Mouse (Mus musculus): Measurements from ENCODE around the gene 3110082I17Rik. TPM values are rescaled to one million over a fixed set of nuclear protein-coding genes. Genes with fewer than 3 reads are reported as not detected.
"Not testable (repeated sequence)": the region's sequence is repeated elsewhere in the genome, so short reads cannot be mapped to it uniquely, and the experiment has no call there.

3110082I17Rik gene
- total and polyA plus RNA-seq, 3 experiments = 8.6 to 14.8 (median 10.6) TPM

DNA sequence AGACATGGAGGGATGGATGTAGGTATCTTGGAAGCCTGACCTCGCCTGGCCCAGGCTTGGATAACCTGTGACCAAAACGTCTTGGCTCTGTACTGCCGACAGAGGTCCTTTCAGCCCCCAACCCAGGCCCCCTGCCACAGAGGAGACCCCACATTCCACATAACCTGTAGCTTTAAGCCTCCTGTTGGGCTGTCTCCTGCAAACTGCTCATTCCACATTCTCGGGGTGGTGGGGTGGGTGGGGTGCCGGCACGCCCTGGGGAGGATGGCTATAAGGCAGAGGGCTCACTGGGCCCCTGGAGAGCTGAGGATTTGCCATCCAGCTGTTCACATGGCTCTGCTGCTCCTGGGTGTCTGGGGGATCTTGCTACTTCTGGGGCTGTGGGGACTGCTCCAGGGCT is 108.0 kb downstream of the 3110082I17Rik start, which contains the start of gene Cyp2w1:
Gene Cyp2w1 (plus strand): TSS at position 301 of the 400 bp plus-strand sequence.
- no peak for DNase-seq

DNA sequence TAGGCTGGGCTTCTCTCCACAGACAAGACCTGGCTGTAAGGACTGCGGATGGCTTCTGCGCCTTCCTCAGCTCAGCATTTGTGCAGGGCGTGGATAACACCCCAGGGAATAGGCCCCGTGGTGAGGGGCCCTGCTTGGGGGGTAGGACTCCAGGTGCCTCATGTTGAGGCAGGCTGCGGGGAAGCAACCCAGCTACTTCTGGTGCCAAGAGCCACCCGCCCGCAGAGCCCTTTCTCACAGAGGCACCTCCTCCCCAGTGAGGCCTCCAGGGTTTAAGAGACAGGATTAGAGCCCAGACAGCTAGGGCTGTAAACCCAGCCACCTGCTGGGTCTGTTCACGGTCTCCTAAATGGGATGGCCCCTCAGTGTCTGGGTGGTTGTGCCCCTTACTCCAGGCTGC is 108.7 kb downstream of the 3110082I17Rik start:
- no peak for DNase-seq

DNA sequence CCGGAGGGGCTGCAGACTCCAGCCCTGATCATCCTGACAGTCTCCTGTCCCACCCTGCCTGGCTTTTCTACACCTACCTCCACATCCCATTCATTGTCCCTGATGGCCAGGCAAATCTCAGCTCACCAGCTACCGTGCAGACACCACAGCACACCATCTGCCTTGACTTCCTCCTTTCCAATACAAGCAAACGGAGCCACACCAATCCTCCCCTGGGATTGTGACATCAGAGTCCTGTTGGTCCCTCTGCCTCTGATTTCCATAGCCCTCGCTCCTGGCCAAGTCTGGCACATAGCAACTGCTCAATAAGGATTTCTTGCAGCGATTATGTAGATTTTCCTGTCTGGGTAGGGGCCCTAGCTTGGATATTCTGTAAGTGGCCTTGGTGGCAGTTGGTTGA is 109.2 kb downstream of the 3110082I17Rik start, which contains the start of gene Cox19:
Gene Cox19 (minus strand): TSS at position 285 of the 400 bp plus-strand sequence.
- no peak for DNase-seq

DNA sequence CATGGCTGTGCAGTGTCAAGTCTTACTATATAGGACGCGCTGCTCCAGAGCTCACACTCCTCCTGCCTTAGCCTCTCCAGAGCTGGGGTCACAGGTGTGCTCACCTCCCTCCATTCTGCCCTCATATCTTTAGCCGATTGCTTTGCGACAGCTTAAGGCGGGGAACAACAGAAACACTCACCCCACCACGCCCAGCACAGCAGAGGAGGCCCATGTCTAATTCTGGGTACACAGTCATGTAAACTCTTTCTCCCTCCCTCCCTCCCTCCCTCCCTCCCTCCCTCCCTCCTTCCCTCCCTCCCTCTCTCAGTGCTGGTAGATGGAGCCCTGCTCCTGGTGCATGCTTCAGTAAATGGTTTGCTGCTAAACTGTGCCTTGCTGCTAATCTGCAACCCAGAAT is 110.6 kb downstream of the 3110082I17Rik start:
- no peak for DNase-seq

DNA sequence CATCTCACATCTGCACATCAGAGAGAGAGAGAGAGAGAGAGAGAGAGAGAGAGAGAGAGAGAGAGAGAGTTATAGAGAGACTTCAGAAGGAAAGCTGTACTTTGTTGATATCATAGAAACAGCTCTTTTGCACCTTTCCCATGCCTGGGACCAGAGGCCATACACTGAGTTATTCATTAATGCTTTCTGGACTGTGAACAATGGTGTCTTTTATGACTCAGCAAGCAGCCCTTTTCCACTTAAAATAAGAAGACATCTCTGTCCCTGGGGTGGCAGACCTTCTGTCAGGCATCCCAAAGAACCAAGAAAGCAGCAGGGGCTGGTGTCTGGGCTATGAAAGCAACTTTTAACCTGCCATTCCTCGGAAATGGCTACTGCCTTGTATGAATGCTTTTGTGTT is 113.1 kb downstream of the 3110082I17Rik start:
- DNase-seq = no peak

DNA sequence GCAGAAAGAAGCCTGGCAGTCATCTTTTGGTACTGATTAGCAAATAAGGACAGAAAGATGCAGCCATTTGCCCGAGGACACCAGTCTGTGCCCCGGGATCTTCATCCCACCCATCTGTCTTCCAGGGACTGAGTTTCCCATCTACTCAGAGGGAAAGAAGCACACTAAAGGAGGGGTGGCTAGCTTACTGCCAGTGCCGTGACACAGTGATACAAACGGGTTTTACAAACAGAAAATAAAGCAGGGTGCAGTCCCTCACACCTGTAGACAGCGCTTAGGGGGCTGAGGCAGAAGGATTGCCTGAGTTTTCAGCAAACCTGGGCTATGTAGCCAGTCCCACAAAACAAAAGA is 115.0 kb downstream of the 3110082I17Rik start:
- no peak for DNase-seq

DNA sequence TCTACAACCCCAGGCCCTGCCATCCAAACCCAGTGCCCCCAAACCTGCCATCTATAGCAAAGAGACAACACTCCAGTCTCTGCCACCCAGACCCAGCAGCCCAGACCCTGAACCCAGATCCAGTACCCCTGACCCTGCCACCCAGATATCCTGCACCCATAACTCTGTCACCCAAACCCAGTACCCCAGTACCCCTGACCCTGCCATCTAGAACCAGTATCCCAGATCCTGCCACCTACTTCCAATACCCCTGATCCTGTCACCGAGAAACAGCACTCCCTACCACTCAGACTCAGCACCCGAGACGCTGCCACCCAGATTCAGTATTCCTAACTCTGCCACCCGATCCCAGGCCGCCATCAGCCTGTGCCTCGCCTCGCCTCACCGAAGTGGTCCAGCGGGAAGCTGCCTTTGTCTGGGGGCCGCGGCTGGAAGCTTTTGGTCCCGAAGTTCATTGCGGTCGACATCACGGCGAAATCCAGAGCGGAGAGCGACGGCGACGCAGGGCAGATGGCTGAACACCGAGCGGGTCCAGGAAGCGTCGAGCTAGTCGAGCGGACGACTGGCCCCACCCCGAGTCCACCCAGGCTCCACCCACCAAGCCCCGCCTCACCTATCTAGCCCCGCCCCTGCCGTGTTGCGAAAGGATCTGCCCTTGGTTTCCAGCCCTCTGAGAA is 115.5 kb downstream of the 3110082I17Rik start:
- DNase-seq = peak; percentile 99

DNA sequence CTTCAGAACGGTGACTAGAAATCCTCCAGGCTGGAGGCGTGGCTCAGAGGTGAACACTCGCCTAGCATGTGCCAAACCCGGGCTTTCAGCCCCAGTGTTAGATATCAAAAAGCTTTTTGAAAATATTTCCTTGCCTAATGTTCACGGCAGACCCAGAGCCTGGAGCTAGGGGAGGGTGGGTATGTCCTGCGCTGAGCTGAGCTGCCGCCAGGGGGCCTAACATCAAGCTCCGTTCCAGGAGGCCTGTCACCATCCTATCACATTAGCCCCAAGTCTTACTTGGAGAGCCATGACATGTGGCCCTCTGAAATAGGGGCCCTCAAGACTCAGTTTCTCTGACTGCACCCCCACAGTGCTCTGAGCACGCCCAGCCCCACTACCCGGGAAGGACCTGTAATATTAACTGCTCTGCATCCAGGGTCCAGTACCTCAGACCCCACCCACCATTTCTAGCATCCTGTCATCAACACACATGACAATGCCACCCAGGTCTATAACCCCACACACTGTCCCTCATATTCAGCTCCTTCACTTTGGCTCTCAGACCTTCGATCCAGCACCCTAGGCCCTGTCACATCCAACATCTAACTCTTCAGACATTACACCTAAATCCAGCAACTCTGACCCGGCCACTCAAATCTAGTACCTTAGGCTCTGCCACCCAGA is 116.2 kb downstream of the 3110082I17Rik start:
- peak; percentile 85 for DNase-seq

DNA sequence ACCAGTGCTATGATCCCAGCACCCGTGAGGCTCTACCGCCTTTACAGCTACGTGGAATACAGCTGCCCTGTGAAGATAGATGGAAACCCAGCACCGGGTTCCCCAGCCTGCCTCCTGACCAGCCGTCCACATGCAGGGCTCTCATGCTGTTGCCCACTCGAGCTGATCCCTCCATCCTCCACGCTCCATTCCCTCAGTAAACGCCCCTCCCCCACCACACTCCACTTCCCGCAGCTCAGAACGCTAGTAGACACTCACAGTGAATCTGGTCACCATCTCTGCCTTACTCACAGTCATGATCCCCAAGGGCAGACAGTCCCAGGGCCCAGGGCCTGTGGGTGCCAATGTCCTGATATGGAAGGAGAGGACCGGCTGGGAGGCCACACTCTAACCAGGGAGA is 121.4 kb downstream of the 3110082I17Rik start:
- no peak for DNase-seq

DNA sequence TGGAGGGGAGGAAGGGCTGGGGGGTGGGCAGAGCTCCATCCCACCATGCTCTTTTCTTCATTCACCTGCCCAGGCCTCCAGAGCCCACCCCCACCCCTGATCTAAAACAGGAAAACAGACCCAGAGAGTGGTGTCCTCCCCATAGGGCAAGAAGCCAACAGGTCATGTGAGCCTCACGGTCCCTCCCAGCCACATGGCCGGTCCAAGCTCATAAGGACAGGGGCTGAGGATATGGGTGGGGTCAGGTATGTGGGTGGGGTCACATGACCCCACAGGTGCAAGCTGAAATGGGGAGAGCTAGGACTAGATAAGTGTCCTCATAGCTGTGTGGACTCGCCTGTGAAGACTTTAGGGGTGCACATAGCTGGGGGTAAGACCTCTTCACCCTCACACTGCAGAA is 121.9 kb downstream of the 3110082I17Rik start:
- DNase-seq = no peak

DNA sequence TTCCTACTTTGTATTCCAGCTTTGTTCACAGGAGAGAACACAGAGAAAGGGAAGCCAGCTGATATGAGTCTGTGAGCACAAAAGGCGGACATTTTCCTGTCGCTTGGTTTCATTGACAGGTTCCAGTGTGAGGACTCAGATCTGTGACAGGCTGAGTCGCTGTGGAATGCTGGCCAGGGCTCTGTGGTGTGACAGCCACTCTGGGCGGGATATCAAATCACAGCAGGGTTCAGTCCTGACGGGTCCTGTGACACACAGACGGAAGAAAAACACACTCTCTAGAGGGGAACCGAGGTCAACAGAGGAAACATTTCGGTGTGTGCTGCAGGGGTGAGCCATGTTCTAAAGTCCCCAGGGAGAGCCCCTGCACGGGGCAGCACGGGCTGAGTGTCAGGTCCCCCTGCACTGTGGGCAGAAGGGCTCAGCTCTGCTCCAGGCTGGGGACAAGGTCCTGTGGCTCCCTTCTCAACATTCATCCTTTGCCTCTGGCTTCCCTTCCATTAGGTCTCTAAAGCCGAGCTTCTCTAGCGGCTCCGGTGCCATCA is 122.4 kb downstream of the 3110082I17Rik start:
- no peak for DNase-seq

DNA sequence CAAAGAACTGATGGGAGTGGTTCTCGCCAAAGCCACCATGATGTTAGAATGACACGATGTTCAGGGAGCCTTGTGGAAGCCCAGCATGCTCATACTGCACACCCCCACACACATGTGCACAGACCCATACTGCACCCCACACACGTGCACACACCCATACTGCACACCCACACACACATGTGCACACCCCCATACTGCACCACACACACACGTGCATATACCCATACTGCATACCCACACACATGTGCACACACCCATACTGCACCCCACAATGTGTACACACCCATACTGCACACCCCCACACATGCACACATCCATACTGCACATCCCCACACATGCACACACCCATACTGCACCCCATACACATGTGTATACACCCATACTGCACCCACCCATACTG is 124.7 kb downstream of the 3110082I17Rik start:
- DNase-seq = no peak

DNA sequence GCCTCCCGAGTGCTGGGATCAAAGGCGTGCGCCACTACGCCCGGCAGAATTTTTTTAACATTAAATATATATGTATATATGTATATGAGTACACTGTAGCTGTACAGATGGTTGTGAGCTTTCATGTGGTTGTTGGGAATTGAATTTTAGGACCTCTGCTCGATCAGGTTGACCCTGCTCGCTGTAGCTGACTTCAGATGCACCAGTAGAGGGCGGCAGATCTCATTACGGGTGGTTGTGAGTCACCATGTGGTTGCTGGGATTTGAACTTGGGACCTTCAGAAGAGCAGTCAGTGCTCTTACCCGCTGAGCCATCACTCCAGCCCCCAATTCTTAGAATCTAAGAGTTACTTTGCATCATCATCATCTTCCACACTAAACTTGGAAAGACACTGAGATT is 125.9 kb downstream of the 3110082I17Rik start:
- DNase-seq = not testable (repeated sequence)

DNA sequence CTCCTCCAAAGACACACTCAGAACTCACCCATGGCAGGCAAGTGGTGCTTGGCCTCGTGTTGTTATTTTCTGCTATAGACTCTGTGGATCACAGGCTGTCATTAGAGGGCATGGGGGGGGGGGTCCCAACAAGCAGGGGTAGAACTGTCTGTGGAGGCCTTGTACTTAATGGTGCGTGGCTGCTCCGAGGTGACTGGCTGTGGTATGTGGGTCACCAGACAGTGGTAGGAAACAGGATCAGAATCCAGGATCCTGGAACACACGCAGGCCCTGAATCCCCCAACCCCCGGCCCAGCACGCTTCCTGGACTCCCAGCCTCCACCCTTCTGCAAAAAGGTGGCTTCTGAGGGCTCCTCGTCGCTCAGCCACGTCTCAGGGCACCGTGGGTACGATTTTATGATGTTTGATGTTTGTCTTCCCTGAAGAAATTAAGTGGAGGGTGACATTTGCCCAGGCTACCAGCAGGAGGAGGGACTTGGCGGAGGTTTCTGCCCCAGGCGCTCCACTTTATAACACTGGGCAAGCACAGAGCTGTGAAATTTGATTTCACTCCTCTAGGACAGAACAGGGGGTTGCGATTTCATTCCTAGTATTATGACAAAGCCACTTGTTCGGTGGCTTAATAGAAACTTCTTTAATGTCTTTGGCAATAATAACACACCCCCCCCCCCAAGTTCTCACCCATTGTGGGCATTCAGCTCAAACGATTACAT is 126.9 kb downstream of the 3110082I17Rik start:
- DNase-seq = no peak

DNA sequence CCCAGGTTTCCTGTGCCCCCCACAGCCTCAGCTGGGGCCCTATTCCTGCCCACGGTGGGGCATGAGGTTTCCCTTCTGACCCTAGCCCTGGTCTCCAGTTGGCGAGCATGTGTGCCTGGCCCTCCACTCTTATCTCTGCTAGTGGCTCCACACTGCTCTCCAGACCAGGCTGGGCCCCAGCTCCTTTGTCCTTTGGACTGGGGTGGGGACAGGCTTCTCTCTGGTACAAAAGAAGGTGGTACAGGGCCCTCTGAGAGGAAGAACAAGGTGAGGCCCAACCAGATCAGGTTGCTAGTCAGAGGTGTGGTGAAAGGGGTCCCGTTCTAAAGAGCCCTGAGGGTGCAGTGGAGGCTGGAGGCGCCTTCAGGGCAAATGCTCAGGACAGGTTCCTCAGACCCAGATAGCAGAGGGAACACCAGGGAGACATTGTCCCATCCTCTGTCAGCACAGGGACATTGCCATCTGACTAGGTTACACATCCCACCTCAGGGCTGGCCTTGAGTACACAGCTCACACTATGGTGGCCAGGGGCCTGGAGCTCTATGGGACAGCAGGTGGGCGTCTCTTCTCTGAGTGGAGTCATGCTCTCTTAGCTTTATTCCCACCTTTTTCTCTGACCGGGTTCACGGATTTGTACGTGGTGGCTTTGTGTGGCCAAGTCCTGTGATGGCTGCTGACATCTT is 127.6 kb downstream of the 3110082I17Rik start:
- no peak for DNase-seq

DNA sequence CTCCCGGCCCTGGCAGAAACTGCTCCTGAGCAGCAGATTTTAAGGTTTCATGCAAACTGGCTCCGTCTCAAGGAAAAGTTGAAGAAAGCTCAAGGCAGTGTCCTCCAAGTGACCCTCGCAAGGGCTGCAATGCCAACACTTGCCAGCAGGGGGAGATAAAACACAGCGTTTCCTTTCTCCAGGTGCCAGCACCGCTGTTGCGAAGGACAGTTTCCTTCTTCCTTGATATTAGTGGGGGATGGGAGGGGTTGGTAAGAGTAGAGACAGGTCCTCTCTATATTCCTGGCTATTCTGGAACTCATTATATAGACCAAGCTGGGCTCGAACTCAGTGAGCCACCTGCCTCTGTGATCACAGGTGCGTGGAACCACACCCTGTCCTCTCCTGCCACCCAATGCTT is 128.6 kb downstream of the 3110082I17Rik start:
- DNase-seq = peak; percentile 75

DNA sequence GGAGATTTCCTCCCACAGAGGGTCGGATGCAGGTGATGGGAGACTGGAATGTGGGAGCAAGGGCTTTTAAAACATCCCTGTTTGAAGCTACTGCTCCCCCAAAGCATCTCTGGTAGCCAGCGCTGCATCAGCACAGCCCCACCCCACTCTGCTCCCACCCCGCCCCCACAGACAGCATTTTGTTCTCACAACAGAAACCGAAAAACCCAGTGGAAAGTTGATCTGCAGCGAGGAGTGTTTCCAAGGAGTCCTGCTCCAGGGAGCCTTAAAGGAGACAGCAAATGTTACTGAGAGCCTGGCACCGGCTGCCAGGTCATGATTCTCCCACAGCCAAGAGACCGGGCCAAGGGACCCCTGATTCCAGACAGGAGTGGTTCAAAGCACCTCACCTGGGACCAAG is 129.6 kb downstream of the 3110082I17Rik start:
- no peak for DNase-seq

DNA sequence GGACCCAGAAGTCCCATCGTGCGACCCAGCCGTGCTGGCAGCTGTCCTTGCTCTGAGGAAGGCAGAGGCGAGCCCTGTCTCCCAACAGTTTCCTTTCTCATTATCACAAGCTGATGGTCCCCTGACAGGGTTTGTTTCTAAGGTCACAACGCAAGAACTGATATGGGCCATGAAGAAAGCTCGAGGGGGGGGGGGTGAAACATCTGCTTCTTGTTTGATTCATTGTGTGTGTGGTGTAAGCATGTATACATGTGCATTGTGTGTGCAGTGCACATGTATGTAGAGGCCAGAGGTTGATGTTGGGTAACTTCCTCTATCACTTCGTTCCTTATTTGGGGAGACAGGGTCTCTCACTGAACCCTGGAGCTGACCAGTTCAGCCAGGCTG is 132.7 kb downstream of the 3110082I17Rik start:
- DNase-seq = no peak

DNA sequence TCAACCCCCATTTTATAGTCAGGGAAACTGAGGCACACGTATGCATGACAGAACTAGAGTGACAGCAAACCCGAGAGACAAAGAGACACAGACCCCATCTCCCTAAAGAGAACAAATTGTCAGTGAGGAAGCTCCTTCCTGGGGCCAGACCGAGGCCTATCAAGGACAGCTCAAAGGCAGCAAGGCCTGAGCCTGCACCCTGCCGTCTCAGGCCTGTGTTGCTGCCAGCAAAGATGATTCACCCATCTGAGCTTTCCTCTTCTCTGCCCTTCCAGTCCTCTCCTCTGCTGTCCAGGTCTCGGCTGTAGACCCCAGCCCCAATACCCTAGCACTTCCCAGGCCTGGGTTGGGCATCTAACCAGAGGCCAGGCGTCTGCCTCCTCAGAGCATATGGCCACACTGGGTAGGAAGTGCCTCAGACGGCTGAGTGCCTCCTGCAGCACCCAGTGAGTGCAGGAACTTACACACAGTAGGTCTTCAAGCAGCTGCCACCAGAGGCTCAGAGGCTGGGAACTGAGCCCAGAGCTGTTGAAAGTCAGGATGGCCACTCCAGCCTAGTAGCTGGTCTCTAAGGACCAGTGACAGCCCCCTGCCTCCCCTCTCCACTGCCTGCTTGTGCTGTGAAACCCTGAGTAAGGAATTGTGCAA is 133.2 kb downstream of the 3110082I17Rik start:
- peak; percentile 60 for DNase-seq

DNA sequence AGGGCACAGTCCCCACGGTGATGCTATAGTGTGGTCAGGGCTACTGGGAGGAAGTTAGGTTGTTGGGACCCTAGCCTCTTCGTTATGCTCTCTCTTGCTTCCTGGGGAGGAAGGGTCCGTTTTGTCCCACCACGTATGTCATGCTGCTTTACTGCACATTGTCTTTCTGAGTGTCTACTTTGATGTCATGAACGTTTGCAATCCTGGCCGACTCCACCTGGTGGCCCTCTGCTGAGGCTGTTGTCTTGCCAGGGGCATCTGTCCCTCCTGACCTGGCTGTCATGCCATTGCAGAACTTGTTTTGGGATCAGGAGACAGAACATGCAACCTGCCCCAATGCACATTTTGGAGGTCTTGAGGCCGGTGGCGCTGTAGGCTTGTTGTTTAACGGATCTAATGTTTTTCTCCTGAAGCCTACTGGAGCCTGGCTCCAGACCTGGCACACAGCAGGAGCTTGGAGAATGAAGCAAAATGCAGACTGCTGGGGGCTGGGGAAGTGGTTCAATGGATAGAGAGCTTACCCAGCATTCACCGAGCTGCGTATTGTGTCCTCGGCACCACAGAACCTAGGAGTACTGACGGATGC is 134.1 kb downstream of the 3110082I17Rik start:
- no peak for DNase-seq

DNA sequence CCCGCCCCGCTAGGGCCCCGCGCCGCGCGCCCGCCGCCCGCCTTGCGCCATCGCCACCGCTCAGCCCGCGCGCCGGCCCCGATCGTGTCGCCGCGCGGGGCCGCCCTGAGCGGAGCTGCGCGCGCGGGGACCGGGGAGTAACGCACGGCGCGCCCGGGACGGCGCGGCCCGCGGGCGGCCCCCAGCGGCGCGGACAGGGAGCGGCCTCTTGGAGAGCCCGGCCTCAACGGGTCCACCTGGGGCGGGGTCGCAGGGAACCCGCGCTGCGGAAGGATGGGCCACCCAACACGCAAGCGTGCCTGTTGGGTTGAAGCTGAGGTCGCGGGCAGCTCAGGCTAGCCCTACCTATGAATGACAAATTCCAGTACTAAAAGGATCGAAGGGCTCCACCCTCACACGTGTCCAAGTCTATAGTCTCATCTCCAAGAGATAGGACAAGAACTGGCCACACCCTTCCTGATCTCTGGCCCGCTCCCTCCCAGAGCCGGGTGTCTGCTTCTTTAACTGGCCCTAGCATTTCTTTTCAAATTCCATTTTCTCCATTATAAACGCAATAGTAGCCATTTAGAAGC is 134.8 kb downstream of the 3110082I17Rik start, which contains the start of gene Adap1:
Gene Adap1 (minus strand): TSS at position 228 of the 572 bp plus-strand sequence.
- DNase-seq = peak; percentile 74
